Mouse (Mus musculus) CH12.LX (cell line): ENCODE measurements around the gene Yod1.

Experiments
- CTCF ChIP-seq, 2 experiments: IDR thresholded peaks in 1 of 2; conservative IDR thresholded peaks in 1 of 2; 2 replicates each; pipeline ENCODE4 v1.5.1; 2011 to 2012; ENCODE audit warnings: low read depth in 2 of 2, low read length in 2 of 2, improper control_type of control experiment in 1 of 2, inconsistent platforms in 1 of 2, mild to moderate bottlenecking in 1 of 2, moderate library complexity in 1 of 2
- EP300 ChIP-seq: IDR thresholded peaks from 2 replicates; pipeline ENCODE4 v1.6.1; 2011; ENCODE audit warnings: low read length, improper control_type of control experiment
- POLR2A ChIP-seq: IDR thresholded peaks from 2 replicates; pipeline ENCODE4 v1.6.1; 2011; ENCODE audit warnings: low read depth, mild to moderate bottlenecking, improper control_type of control experiment, low read length
- POLR2AphosphoS2 ChIP-seq: IDR thresholded peaks from 2 replicates; pipeline ENCODE4 v1.6.1; 2011; ENCODE audit warnings: low read depth, low read length, improper control_type of control experiment
- RCOR1 ChIP-seq: conservative IDR thresholded peaks from 2 replicates; pipeline ENCODE4 v1.6.1; 2012; ENCODE audit warnings: low read depth, mild to moderate bottlenecking, inconsistent platforms, low read length, improper control_type of control experiment
- UBTF ChIP-seq: IDR thresholded peaks from 2 replicates; pipeline ENCODE4 v1.6.1; 2012; ENCODE audit warnings: low read depth, mild to moderate bottlenecking, inconsistent platforms, low read length, improper control_type of control experiment, moderate library complexity
- ZMIZ1 ChIP-seq: IDR thresholded peaks from 2 replicates; pipeline ENCODE4 v1.6.1; 2012; ENCODE audit warnings: low read depth, mild to moderate bottlenecking, inconsistent platforms, low read length, improper control_type of control experiment

DNA sequence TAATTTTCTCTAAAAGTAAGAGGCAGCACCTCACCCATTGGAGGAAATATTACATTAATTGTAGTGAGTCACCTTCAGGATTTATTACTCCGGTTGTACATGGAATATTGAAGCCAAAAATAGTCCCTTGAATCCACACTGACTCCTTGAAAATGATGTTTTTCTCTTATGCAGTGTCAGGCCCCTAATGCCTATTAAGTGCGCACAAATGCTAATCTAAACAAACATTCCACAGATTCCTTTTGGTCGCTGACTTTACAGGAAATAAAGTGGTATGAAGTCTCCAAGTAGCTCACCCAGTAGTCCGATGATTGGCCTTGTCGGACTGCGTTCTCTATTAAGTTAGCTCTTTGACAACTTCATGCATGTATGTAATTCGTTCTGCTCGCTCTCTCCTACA, 17.7 kb downstream of the Yod1 start:
- TF ChIP-seq RCOR1, result no peak
- TF ChIP-seq ZMIZ1, result no peak
- no peak for TF ChIP-seq EP300
- no peak for TF ChIP-seq UBTF
- TF ChIP-seq POLR2A, result no peak
- TF ChIP-seq POLR2AphosphoS2, result no peak
- TF ChIP-seq CTCF (conservative IDR thresholded peaks at IDR 0.05 in 1 of 2, IDR thresholded peaks at IDR 0.05 in 1 of 2; ENCODE audit: low read depth in 2 of 2, low read length in 2 of 2), result no peak
